13 mouse cellular contexts compared by ENCODE assay signal in the genomic region with DNA sequence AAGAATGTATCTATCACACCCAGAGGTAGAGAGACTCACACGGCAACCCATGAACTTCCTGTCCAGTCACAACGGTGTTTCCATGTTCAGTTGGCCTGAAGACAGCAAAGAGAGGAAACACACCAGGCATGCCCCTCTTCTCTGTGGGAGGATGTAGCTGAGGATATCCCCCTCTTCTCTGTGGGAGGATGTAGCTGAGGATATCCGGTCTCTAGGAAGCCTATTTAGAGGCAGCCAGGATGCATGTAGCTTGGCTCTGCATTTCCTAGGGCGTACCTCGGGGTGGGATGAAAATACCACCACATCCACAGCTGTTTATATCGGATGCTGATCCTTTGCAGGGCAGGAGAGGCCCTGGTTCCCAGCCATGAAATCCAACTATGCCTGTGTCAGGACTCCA.
DNase-seq lines count a peak whose midpoint lies in the region; ATAC-seq and TF ChIP-seq lines count a peak whose summit lies in the region.
"Had no signal": no experiment of that assay in that cellular context is flagged by ENCODE, and none has a peak within 500 bp of the region (broad histone marks: within the 10 kb centered on the region; RNA-seq: fewer than 3 reads in every experiment).

No protein-coding gene starts in this region.

- H3K27me3 ChIP-seq in forebrain, embryonic 10.5 days (ENCODE audit: poor library complexity, severe bottlenecking): peaks cover 16% of the 10 kb centered on the region
- no peaks in the 10 kb centered on the region for H3K27me3 ChIP-seq in forebrain, embryonic 11.5 days (ENCODE audit: control insufficient read depth, insufficient read depth, low read length)
- H3K27me3 ChIP-seq in intestine, postnatal 0 days (replicated peaks; ENCODE audit: control insufficient read depth, insufficient read depth, low read length): no peaks in the 10 kb centered on the region
- no peaks in the 10 kb centered on the region for H3K27me3 ChIP-seq in intestine, embryonic 16.5 days (replicated peaks; ENCODE audit: control insufficient read depth, insufficient read depth, low read length)
- H3K27me3 ChIP-seq in embryonic facial prominence, embryonic 10.5 days (replicated peaks; ENCODE audit: low read depth, poor library complexity, severe bottlenecking): peaks cover 18% of the 10 kb centered on the region; the same call in 1 of the 2 replicates
- no peaks in the 10 kb centered on the region for H3K27me3 ChIP-seq in lung, embryonic 16.5 days (ENCODE audit: control insufficient read depth, insufficient read depth, low read depth, low read length)
- H3K27me3 ChIP-seq: limb, embryonic 12.5 days had no signal

- peak overlapping the region; percentile 89 for H3K27ac ChIP-seq in forebrain, embryonic 10.5 days
- no peak overlapping the region for H3K27ac ChIP-seq in forebrain, embryonic 11.5 days (ENCODE audit: low read depth, low read length)
- peak overlapping the region; percentile 21; the same call in 1 of the 2 replicates for H3K27ac ChIP-seq in intestine, postnatal 0 days (ENCODE audit: low read depth, low read length)
- H3K27ac ChIP-seq in intestine, embryonic 16.5 days (ENCODE audit: low read length): no peak overlapping the region
- peak overlapping the region; percentile 78 for H3K27ac ChIP-seq in embryonic facial prominence, embryonic 10.5 days (replicated peaks)
- peak overlapping the region; percentile 14; the same call in 1 of the 2 replicates for H3K27ac ChIP-seq in lung, embryonic 16.5 days (ENCODE audit: low read length)

- H3K9ac ChIP-seq in forebrain, embryonic 11.5 days (ENCODE audit: low read length): no peak overlapping the region; the same call in 1 of the 2 replicates
- H3K9ac ChIP-seq in intestine, postnatal 0 days (ENCODE audit: low read depth, low read length): no peak overlapping the region
- no peak overlapping the region for H3K9ac ChIP-seq in intestine, embryonic 16.5 days (ENCODE audit: low read depth, low read length)
- no peak overlapping the region for H3K9ac ChIP-seq in lung, embryonic 16.5 days (ENCODE audit: low read length)
- H3K9ac ChIP-seq: limb, embryonic 12.5 days had no signal

- peaks cover 51% of the 10 kb centered on the region for H3K4me1 ChIP-seq in forebrain, embryonic 10.5 days
- peaks cover 26% of the 10 kb centered on the region for H3K4me1 ChIP-seq in forebrain, embryonic 11.5 days (replicated peaks; ENCODE audit: control insufficient read depth, insufficient read depth, low read length)
- H3K4me1 ChIP-seq in intestine, postnatal 0 days (replicated peaks; ENCODE audit: control insufficient read depth, insufficient read depth, low read length): no peaks in the 10 kb centered on the region
- peaks cover 9% of the 10 kb centered on the region; the same call in 1 of the 2 replicates for H3K4me1 ChIP-seq in intestine, embryonic 16.5 days (ENCODE audit: control insufficient read depth, insufficient read depth, low read length)
- H3K4me1 ChIP-seq in embryonic facial prominence, embryonic 10.5 days: peaks cover 38% of the 10 kb centered on the region
- peaks cover 11% of the 10 kb centered on the region for H3K4me1 ChIP-seq in lung, embryonic 16.5 days (replicated peaks; ENCODE audit: control insufficient read depth, insufficient read depth, low read length)

- no peak overlapping the region for H3K4me2 ChIP-seq in forebrain, embryonic 11.5 days (ENCODE audit: low read depth, low read length, severe bottlenecking)
- H3K4me2 ChIP-seq in intestine, postnatal 0 days (replicated peaks; ENCODE audit: low read depth): no peak overlapping the region
- no peak overlapping the region for H3K4me2 ChIP-seq in intestine, embryonic 16.5 days (ENCODE audit: low read depth, low read length)
- no peak overlapping the region for H3K4me2 ChIP-seq in lung, embryonic 16.5 days (ENCODE audit: low read depth, low read length)
- H3K4me2 ChIP-seq: limb, embryonic 12.5 days had no signal

- no peak for TF ChIP-seq CTCF in intestine, postnatal 0 days (IDR thresholded peaks at IDR 0.05; ENCODE audit: low read depth)

- DNase-seq in forebrain, embryonic 10.5 days (ENCODE audit: extremely low spot score, low spot score): no peak
- no peak for DNase-seq in forebrain, embryonic 11.5 days (ENCODE audit: low spot score)
- DNase-seq in embryonic facial prominence, embryonic 10.5 days (ENCODE audit: low spot score): no peak
- no peak for DNase-seq in c-Kit-positive CD71-positive TER-119-positive erythroid progenitor cells, embryonic 14.5 days (ENCODE audit: low spot score)
- no peak for DNase-seq in testis, postnatal 14 days (ENCODE audit: low spot score)
- DNase-seq: adrenal gland, postnatal 25 days; layer of hippocampus, postnatal 36 days; midbrain, embryonic 14.5 days; right cerebral cortex, adult 18-20 months had no signal

- 91% methylated on average over 6 of the region's 6 CpGs for WGBS in forebrain, embryonic 10.5 days
- 88% methylated on average over 6 of the region's 6 CpGs for WGBS in forebrain, embryonic 11.5 days
- 84% methylated on average over 6 of the region's 6 CpGs for WGBS in intestine, postnatal 0 days
- 88% methylated on average over 6 of the region's 6 CpGs for WGBS in intestine, embryonic 16.5 days
- 88% methylated on average over 6 of the region's 6 CpGs for WGBS in embryonic facial prominence, embryonic 10.5 days
- WGBS in lung, embryonic 16.5 days: 85% methylated on average over 6 of the region's 6 CpGs

- no peak for ATAC-seq in forebrain, embryonic 11.5 days (replicated peaks; ENCODE audit: low FRiP score)
- no peak for ATAC-seq in intestine, postnatal 0 days
- no peak for ATAC-seq in intestine, embryonic 16.5 days
- ATAC-seq in lung, embryonic 16.5 days (ENCODE audit: low read depth): no peak

- peaks cover 3% of the 10 kb centered on the region; the same call in 1 of the 2 replicates for H3K9me3 ChIP-seq in forebrain, embryonic 10.5 days
- no peaks in the 10 kb centered on the region for H3K9me3 ChIP-seq in forebrain, embryonic 11.5 days (ENCODE audit: control insufficient read depth, low read length)
- no peaks in the 10 kb centered on the region for H3K9me3 ChIP-seq in intestine, postnatal 0 days (ENCODE audit: control insufficient read depth)
- H3K9me3 ChIP-seq in intestine, embryonic 16.5 days (ENCODE audit: control insufficient read depth, low read length): no peaks in the 10 kb centered on the region
- no peaks in the 10 kb centered on the region for H3K9me3 ChIP-seq in embryonic facial prominence, embryonic 10.5 days
- H3K9me3 ChIP-seq in lung, embryonic 16.5 days (ENCODE audit: control insufficient read depth, low read length): no peaks in the 10 kb centered on the region
- H3K9me3 ChIP-seq: limb, embryonic 12.5 days had no signal

- no peak overlapping the region for H3K4me3 ChIP-seq in forebrain, embryonic 10.5 days
- no peak overlapping the region for H3K4me3 ChIP-seq in forebrain, embryonic 11.5 days (ENCODE audit: low read depth, low read length)
- no peak overlapping the region for H3K4me3 ChIP-seq in intestine, postnatal 0 days (ENCODE audit: low read depth, low read length)
- no peak overlapping the region for H3K4me3 ChIP-seq in intestine, embryonic 16.5 days (ENCODE audit: low read length)
- no peak overlapping the region for H3K4me3 ChIP-seq in embryonic facial prominence, embryonic 10.5 days
- H3K4me3 ChIP-seq in lung, embryonic 16.5 days (ENCODE audit: low read length): no peak overlapping the region
- H3K4me3 ChIP-seq: limb, embryonic 12.5 days had no signal

- peaks cover 33% of the 10 kb centered on the region for H3K36me3 ChIP-seq in forebrain, embryonic 10.5 days (replicated peaks)
- no peaks in the 10 kb centered on the region for H3K36me3 ChIP-seq in forebrain, embryonic 11.5 days (ENCODE audit: control insufficient read depth, insufficient read depth, low read length)
- peaks cover 13% of the 10 kb centered on the region; the same call in 1 of the 2 replicates for H3K36me3 ChIP-seq in intestine, postnatal 0 days (ENCODE audit: control insufficient read depth, insufficient read depth)
- H3K36me3 ChIP-seq in intestine, embryonic 16.5 days (ENCODE audit: control insufficient read depth, insufficient read depth, low read length): peaks cover 3% of the 10 kb centered on the region
- peaks cover 38% of the 10 kb centered on the region for H3K36me3 ChIP-seq in embryonic facial prominence, embryonic 10.5 days (replicated peaks)
- peaks cover 5% of the 10 kb centered on the region for H3K36me3 ChIP-seq in lung, embryonic 16.5 days (ENCODE audit: control insufficient read depth, insufficient read depth, low read length)

Comparison
In these comparisons a context has a peak if more than half of its experiments do, and no peak if none do; other contexts are left out.
1. H3K27ac ChIP-seq: peak in forebrain, embryonic 10.5 days (single experiment), intestine, postnatal 0 days (single experiment), embryonic facial prominence, embryonic 10.5 days (single experiment) and lung, embryonic 16.5 days (single experiment); none in forebrain, embryonic 11.5 days (single experiment) and intestine, embryonic 16.5 days (single experiment).